In the genomic region with DNA sequence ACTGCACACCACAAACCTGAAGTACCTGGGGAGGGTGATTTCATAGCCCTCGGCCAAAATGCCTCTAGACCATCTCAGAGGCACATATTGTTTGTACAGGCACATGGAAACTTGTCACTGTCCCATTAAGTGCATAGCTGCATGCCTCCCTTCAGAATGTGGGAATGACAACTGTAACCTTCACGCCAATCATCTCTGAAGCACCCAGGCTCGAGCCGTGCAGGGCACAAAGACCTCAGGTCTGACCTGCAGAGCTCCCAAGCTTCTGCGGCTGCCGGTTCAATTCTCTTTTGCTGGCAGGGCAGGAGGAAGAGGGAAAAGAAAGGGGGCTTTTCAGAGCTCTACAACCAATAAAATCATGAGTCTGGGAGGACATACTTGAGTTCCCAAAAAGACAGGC, we compare ENCODE assay signal across 9 mouse cellular contexts. TPM values are rescaled to one million over a fixed set of nuclear protein-coding genes. Genes with fewer than 3 reads are reported as not detected.
DNase-seq lines count a peak whose midpoint lies in the region; ATAC-seq and TF ChIP-seq lines count a peak whose summit lies in the region.
"Had no signal": no experiment of that assay in that cellular context is flagged by ENCODE, and none has a peak within 500 bp of the region (broad histone marks: within the 10 kb centered on the region; RNA-seq: fewer than 3 reads in every experiment).

No protein-coding gene starts in this region.

- no peaks in the 10 kb centered on the region for H3K36me3 ChIP-seq in lung, embryonic 14.5 days (ENCODE audit: insufficient read depth)
- no peaks in the 10 kb centered on the region for H3K36me3 ChIP-seq in forebrain, embryonic 13.5 days (ENCODE audit: poor library complexity, severe bottlenecking)
- H3K36me3 ChIP-seq in limb, embryonic 14.5 days (ENCODE audit: control insufficient read depth, insufficient read depth, low read length), result no peaks in the 10 kb centered on the region
- no peaks in the 10 kb centered on the region for H3K36me3 ChIP-seq in stomach, embryonic 15.5 days

- TF ChIP-seq CTCF in lung, embryonic 14.5 days (IDR thresholded peaks at IDR 0.05; ENCODE audit: low read depth), result no peak

- DNase-seq in lung, embryonic 14.5 days, result no peak
- DNase-seq in lung, postnatal 25 days (ENCODE audit: low spot score), result no peak
- DNase-seq in limb, embryonic 14.5 days (ENCODE audit: low spot score), result no peak
- DNase-seq in thymus, postnatal 0 days (ENCODE audit: low spot score), result no peak
- DNase-seq: cerebellum, adult 18-20 months; kidney, adult 11 months had no signal

- peak overlapping the region; percentile 68 for H3K4me2 ChIP-seq in lung, embryonic 14.5 days
- peak overlapping the region; percentile 64 for H3K4me2 ChIP-seq in forebrain, embryonic 13.5 days
- peak overlapping the region; percentile 50 for H3K4me2 ChIP-seq in limb, embryonic 14.5 days (replicated peaks; ENCODE audit: low read depth, low read length, severe bottlenecking)
- peak overlapping the region; percentile 70 for H3K4me2 ChIP-seq in stomach, embryonic 15.5 days

- no peaks in the 10 kb centered on the region for H3K27me3 ChIP-seq in lung, embryonic 14.5 days (ENCODE audit: insufficient read depth, low read length)
- no peaks in the 10 kb centered on the region for H3K27me3 ChIP-seq in forebrain, embryonic 13.5 days
- H3K27me3 ChIP-seq in limb, embryonic 14.5 days (ENCODE audit: control insufficient read depth, insufficient read depth, low read length), result no peaks in the 10 kb centered on the region
- H3K27me3 ChIP-seq in stomach, embryonic 15.5 days (replicated peaks), result 0 out of 2 replicates have a peak, but pooled peaks cover 3% of the 10 kb centered on the region

- no peaks in the 10 kb centered on the region for H3K4me1 ChIP-seq in lung, embryonic 14.5 days (ENCODE audit: insufficient read depth)
- H3K4me1 ChIP-seq in forebrain, embryonic 13.5 days, result peaks cover 17% of the 10 kb centered on the region; the same call in 1 of the 2 replicates
- H3K4me1 ChIP-seq in limb, embryonic 14.5 days (ENCODE audit: control insufficient read depth, insufficient read depth, low read length), result 0 out of 2 replicates have a peak, but pooled peaks cover 6% of the 10 kb centered on the region
- no peaks in the 10 kb centered on the region for H3K4me1 ChIP-seq in stomach, embryonic 15.5 days

- ATAC-seq in lung, embryonic 14.5 days (ENCODE audit: insufficient read depth), result no peak
- ATAC-seq in forebrain, embryonic 13.5 days, result no peak
- ATAC-seq in limb, embryonic 14.5 days (ENCODE audit: low FRiP score, low read depth), result no peak
- no peak for ATAC-seq in stomach, embryonic 15.5 days (ENCODE audit: insufficient read depth, low FRiP score, low read depth)
- no peak for ATAC-seq in cerebellum, adult (ENCODE audit: insufficient number of reproducible peaks, low FRiP score, low TSS enrichment)

- no peak for TF ChIP-seq POLR2A in limb, embryonic 14.5 days (IDR thresholded peaks at IDR 0.05; ENCODE audit: borderline replicate concordance, extremely low read depth, insufficient read depth, insufficient read length)

- H3K4me3 ChIP-seq in lung, embryonic 14.5 days (ENCODE audit: low read depth, low read length), result peak overlapping the region; percentile 53
- H3K4me3 ChIP-seq in forebrain, embryonic 13.5 days, result peak overlapping the region; percentile 59
- H3K4me3 ChIP-seq in limb, embryonic 14.5 days (replicated peaks; ENCODE audit: low read length), result peak overlapping the region; percentile 55
- H3K4me3 ChIP-seq in stomach, embryonic 15.5 days (replicated peaks), result peak overlapping the region; percentile 54

- H3K9me3 ChIP-seq in lung, embryonic 14.5 days (ENCODE audit: low read depth, low read length), result no peaks in the 10 kb centered on the region
- no peaks in the 10 kb centered on the region for H3K9me3 ChIP-seq in forebrain, embryonic 13.5 days (replicated peaks)
- no peaks in the 10 kb centered on the region for H3K9me3 ChIP-seq in limb, embryonic 14.5 days (ENCODE audit: control insufficient read depth, low read length)
- no peaks in the 10 kb centered on the region for H3K9me3 ChIP-seq in stomach, embryonic 15.5 days

- no peak overlapping the region for H3K27ac ChIP-seq in lung, embryonic 14.5 days (ENCODE audit: low read depth)
- H3K27ac ChIP-seq in forebrain, embryonic 13.5 days, result no peak overlapping the region
- no peak overlapping the region for H3K27ac ChIP-seq in limb, embryonic 14.5 days (replicated peaks; ENCODE audit: low read depth, low read length)
- H3K27ac ChIP-seq in stomach, embryonic 15.5 days, result no peak overlapping the region

- no peak overlapping the region for H3K9ac ChIP-seq in lung, embryonic 14.5 days
- H3K9ac ChIP-seq in forebrain, embryonic 13.5 days, result peak overlapping the region; percentile 77
- H3K9ac ChIP-seq in limb, embryonic 14.5 days (ENCODE audit: low read depth, low read length, severe bottlenecking), result peak overlapping the region; percentile 73
- H3K9ac ChIP-seq in stomach, embryonic 15.5 days, result no peak overlapping the region

- WGBS in lung, embryonic 14.5 days, result 23% methylated on average over 6 of the region's 6 CpGs
- WGBS in forebrain, embryonic 13.5 days, result 24% methylated on average over 6 of the region's 6 CpGs
- WGBS in limb, embryonic 14.5 days, result 30% methylated on average over 6 of the region's 6 CpGs
- WGBS in stomach, embryonic 15.5 days, result 56% methylated on average over 6 of the region's 6 CpGs

RNA-seq across cellular contexts. Expression of gene Gpc4, which starts 2.3 kb away (rescaled TPM):
- polyA plus RNA-seq in lung, embryonic 14.5 days (2014; fragmentation: Nextera tagmentation; extraction: Ambion mirVana), result 36.2 and 36.6 TPM in 2 replicates
- polyA plus RNA-seq in forebrain, embryonic 13.5 days (2015; fragmentation: Nextera tagmentation; extraction: Ambion mirVana), result 47.3 and 48.2 TPM in 2 replicates
- 81.8 and 90.0 TPM in 2 replicates for polyA plus RNA-seq in limb, embryonic 14.5 days (2012; rRNA removed)
- polyA plus RNA-seq in limb, embryonic 14.5 days (2014; fragmentation: Nextera tagmentation; extraction: Ambion mirVana), result 88.5 and 95.1 TPM in 2 replicates
- 28.7 and 28.9 TPM in 2 replicates for polyA plus RNA-seq in stomach, embryonic 15.5 days (2015; fragmentation: Nextera tagmentation; extraction: Ambion mirVana)
- 7.1 and 7.6 TPM in 2 replicates for polyA plus RNA-seq in thymus, postnatal 0 days (2015; fragmentation: Nextera tagmentation; extraction: Ambion mirVana)

Comparison
In these comparisons a context has a peak if more than half of its experiments do, and no peak if none do; other contexts are left out.
1. H3K9ac ChIP-seq: peak in forebrain, embryonic 13.5 days (single experiment) and limb, embryonic 14.5 days (single experiment); none in lung, embryonic 14.5 days (single experiment) and stomach, embryonic 15.5 days (single experiment).
2. Peak in every context shown above with its lines, with median percentiles within 50 percentile points of each other: H3K4me2 ChIP-seq and H3K4me3 ChIP-seq.